Comparison of ENCODE assay signal across 24 mouse cellular contexts in the genomic region with DNA sequence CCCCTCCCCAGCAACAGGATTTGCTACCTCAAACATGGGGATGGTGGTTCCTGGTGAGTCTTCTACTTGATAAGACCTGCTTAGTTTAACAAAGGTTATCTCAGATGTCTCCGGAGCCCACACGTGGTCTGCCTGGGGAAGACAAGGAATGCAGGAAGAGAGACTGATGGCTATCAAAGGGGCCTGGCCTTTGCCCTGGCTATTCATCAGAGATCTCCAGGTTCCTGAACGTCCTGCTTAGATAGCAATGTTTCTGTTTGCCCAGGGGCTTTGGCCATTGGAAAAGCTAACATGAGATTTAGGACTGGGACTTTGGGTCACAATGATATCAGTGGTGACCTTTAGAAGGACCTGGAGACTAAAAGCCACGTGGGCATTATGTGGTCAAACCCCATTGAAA.
DNase-seq lines count a peak whose midpoint lies in the region; ATAC-seq lines count a peak whose summit lies in the region.
"Had no signal": no experiment of that assay in that cellular context is flagged by ENCODE, and none has a peak within 500 bp of the region (broad histone marks: within the 10 kb centered on the region; RNA-seq: fewer than 3 reads in every experiment).

No protein-coding gene starts in this region.

- H3K27ac ChIP-seq in midbrain, embryonic 10.5 days (replicated peaks): peak overlapping the region; percentile 83
- H3K27ac ChIP-seq in midbrain, embryonic 13.5 days: no peak overlapping the region
- peak overlapping the region; percentile 97 for H3K27ac ChIP-seq in brown adipose tissue, adult 24 weeks (replicated peaks; ENCODE audit: low read depth, low read length)
- H3K27ac ChIP-seq in liver, embryonic 15.5 days (replicated peaks): peak overlapping the region; percentile 56; the same call in 1 of the 2 replicates
- H3K27ac ChIP-seq in hindbrain, embryonic 10.5 days: no peak overlapping the region
- H3K27ac ChIP-seq: gastrocnemius, adult 2 months; limb, embryonic 10.5 days; limb, embryonic 15.5 days; lung, embryonic 15.5 days; neural tube, embryonic 13.5 days had no signal

- no peaks in the 10 kb centered on the region for H3K36me3 ChIP-seq in midbrain, embryonic 10.5 days
- H3K36me3 ChIP-seq in midbrain, embryonic 13.5 days: no peaks in the 10 kb centered on the region
- no peaks in the 10 kb centered on the region for H3K36me3 ChIP-seq in liver, embryonic 15.5 days (replicated peaks)
- H3K36me3 ChIP-seq in hindbrain, embryonic 10.5 days: no peaks in the 10 kb centered on the region
- H3K36me3 ChIP-seq: heart, embryonic 12.5 days; limb, embryonic 10.5 days; limb, embryonic 15.5 days; lung, embryonic 15.5 days; neural tube, embryonic 13.5 days had no signal

- H3K27me3 ChIP-seq in midbrain, embryonic 10.5 days (ENCODE audit: low read depth, poor library complexity, severe bottlenecking): no peaks in the 10 kb centered on the region; the same call in 1 of the 2 replicates
- H3K27me3 ChIP-seq in midbrain, embryonic 13.5 days: no peaks in the 10 kb centered on the region
- no peaks in the 10 kb centered on the region for H3K27me3 ChIP-seq in liver, embryonic 15.5 days
- no peaks in the 10 kb centered on the region for H3K27me3 ChIP-seq in hindbrain, embryonic 10.5 days (ENCODE audit: insufficient read depth, poor library complexity, severe bottlenecking)
- H3K27me3 ChIP-seq: CH12.LX; heart, embryonic 12.5 days; limb, embryonic 15.5 days; lung, embryonic 15.5 days; neural tube, embryonic 13.5 days had no signal

- H3K4me1 ChIP-seq in midbrain, embryonic 10.5 days: peaks cover 47% of the 10 kb centered on the region
- H3K4me1 ChIP-seq in midbrain, embryonic 13.5 days (replicated peaks): peaks cover 24% of the 10 kb centered on the region
- H3K4me1 ChIP-seq in brown adipose tissue, adult 24 weeks (ENCODE audit: control insufficient read depth, insufficient read depth, insufficient read length, low read length): peaks cover 13% of the 10 kb centered on the region; the same call in 1 of the 2 replicates
- peaks cover 20% of the 10 kb centered on the region for H3K4me1 ChIP-seq in liver, embryonic 15.5 days (replicated peaks)
- H3K4me1 ChIP-seq in hindbrain, embryonic 10.5 days (replicated peaks): peaks cover 43% of the 10 kb centered on the region

- H3K9me3 ChIP-seq in midbrain, embryonic 10.5 days (replicated peaks): no peaks in the 10 kb centered on the region; the same call in 1 of the 2 replicates
- no peaks in the 10 kb centered on the region for H3K9me3 ChIP-seq in midbrain, embryonic 13.5 days
- H3K9me3 ChIP-seq in liver, embryonic 15.5 days (replicated peaks): no peaks in the 10 kb centered on the region
- no peaks in the 10 kb centered on the region for H3K9me3 ChIP-seq in hindbrain, embryonic 10.5 days
- H3K9me3 ChIP-seq: heart, embryonic 12.5 days; limb, embryonic 10.5 days; limb, embryonic 15.5 days; lung, embryonic 15.5 days; neural tube, embryonic 13.5 days had no signal

- ATAC-seq in midbrain, embryonic 13.5 days: no peak
- no peak; the same call in 1 of the 2 replicates for ATAC-seq in liver, embryonic 15.5 days (ENCODE audit: insufficient read depth)
- ATAC-seq: forebrain, embryonic 14.5 days; hindbrain, embryonic 16.5 days had no signal

- no peak overlapping the region for H3K4me3 ChIP-seq in midbrain, embryonic 10.5 days
- no peak overlapping the region for H3K4me3 ChIP-seq in midbrain, embryonic 13.5 days (replicated peaks)
- H3K4me3 ChIP-seq in brown adipose tissue, adult 24 weeks (ENCODE audit: insufficient read depth, low read depth, low read length): no peak overlapping the region
- no peak overlapping the region for H3K4me3 ChIP-seq in liver, embryonic 15.5 days (replicated peaks)
- no peak overlapping the region for H3K4me3 ChIP-seq in hindbrain, embryonic 10.5 days
- H3K4me3 ChIP-seq: gastrocnemius, adult 2 months; heart, embryonic 12.5 days; limb, embryonic 10.5 days; limb, embryonic 15.5 days; lung, embryonic 15.5 days; neural tube, embryonic 13.5 days had no signal

- no peak overlapping the region for H3K9ac ChIP-seq in midbrain, embryonic 13.5 days (replicated peaks)
- H3K9ac ChIP-seq in liver, embryonic 15.5 days: no peak overlapping the region
- H3K9ac ChIP-seq: heart, embryonic 12.5 days; limb, embryonic 15.5 days; lung, embryonic 15.5 days; neural tube, embryonic 13.5 days had no signal

- no peak for DNase-seq in midbrain, embryonic 10.5 days (ENCODE audit: low spot score)
- DNase-seq in yolk sac, embryonic 10.5 days (ENCODE audit: low spot score): peak; percentile 90
- DNase-seq in frontal cortex, postnatal 10 days (ENCODE audit: low spot score in 2 of 2): no peak
- DNase-seq in hindbrain, embryonic 10.5 days (ENCODE audit: low spot score): no peak
- DNase-seq: adrenal gland, postnatal 25 days; cerebellum, adult 2 months; cerebellum, postnatal 25 days; gastrocnemius, adult 2 months; gastrocnemius, postnatal 36 days; kidney, adult 18-20 months; kidney, postnatal 4 days; layer of hippocampus, postnatal 36 days had no signal

- 41% methylated on average over 4 of the region's 4 CpGs for WGBS in midbrain, embryonic 10.5 days
- 50% methylated on average over 4 of the region's 4 CpGs for WGBS in midbrain, embryonic 13.5 days
- 8% methylated on average over 4 of the region's 4 CpGs for WGBS in liver, embryonic 15.5 days (ENCODE audit: insufficient replicate concordance)
- 45% methylated on average over 4 of the region's 4 CpGs for WGBS in hindbrain, embryonic 10.5 days

- no peak overlapping the region for H3K4me2 ChIP-seq in midbrain, embryonic 13.5 days (replicated peaks)
- H3K4me2 ChIP-seq in liver, embryonic 15.5 days: no peak overlapping the region
- H3K4me2 ChIP-seq: heart, embryonic 12.5 days; limb, embryonic 15.5 days; lung, embryonic 15.5 days; midbrain, embryonic 11.5 days; neural tube, embryonic 13.5 days had no signal

Comparison
In these comparisons a context has a peak if more than half of its experiments do, and no peak if none do; other contexts are left out.
1. H3K27ac ChIP-seq: peak in midbrain, embryonic 10.5 days (single experiment), brown adipose tissue, adult 24 weeks (single experiment) and liver, embryonic 15.5 days (single experiment); none in midbrain, embryonic 13.5 days (single experiment) and hindbrain, embryonic 10.5 days (single experiment).